Comparison of ENCODE assay signal across 10 mouse cellular contexts in the genomic region with DNA sequence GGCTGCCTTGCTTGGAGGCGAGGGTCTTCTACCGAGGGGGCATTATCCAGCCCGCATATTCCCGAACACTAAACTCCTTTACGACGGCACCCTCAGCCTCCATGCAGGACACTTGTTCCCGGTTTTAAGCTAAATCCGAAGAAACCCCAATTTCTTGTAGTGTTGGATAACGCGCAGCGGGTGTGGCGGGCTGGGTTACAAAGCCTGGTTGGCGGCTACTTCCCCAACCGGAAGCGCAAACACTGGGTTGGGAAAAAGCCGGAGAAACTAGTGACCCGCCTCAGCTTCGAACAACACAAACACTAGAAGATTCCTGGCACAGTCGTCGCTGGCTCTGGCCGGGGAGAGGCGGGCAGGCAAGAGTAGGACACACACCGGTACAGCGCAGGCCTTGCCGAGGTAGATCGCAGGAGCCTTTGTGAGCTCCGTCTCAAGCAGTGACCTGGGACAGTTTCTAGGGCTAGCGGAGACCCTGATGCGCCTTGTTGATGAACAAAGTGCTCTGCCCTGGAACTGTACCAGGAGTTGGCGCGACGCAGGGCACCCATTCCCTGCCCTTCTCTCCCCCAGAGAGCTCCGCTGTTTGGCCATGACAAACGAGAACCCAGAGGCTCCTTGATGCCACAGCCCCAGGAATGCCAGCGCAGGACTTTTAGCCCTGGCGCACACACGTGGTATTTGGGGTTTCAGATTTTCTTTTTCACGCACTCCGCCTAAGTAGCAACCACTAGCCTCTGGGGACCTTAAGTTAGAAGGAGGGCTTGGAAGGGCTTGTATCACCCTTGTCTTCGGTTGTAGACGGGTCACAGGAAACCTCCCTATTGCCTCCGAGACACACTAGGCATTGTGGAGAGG. TPM values are rescaled to one million over a fixed set of nuclear protein-coding genes. Genes with fewer than 3 reads are reported as not detected.
DNase-seq lines count a peak whose midpoint lies in the region; ATAC-seq lines count a peak whose summit lies in the region.
"Had no signal": no experiment of that assay in that cellular context is flagged by ENCODE, and none has a peak within 500 bp of the region (broad histone marks: within the 10 kb centered on the region; RNA-seq: fewer than 3 reads in every experiment).

No protein-coding gene starts in this region.

- peak; percentile 24 for DNase-seq in right cerebral cortex, postnatal 25 days
- no peak for DNase-seq in right cerebral cortex, adult 2 months (ENCODE audit: low spot score in 2 of 2)
- DNase-seq in kidney, postnatal 36 days = peak; percentile 37 to 52
- no peak for DNase-seq in urinary bladder, postnatal 10 days (ENCODE audit: low spot score)
- DNase-seq in adrenal gland, postnatal 25 days = no peak
- no peak for DNase-seq in frontal cortex, postnatal 25 days (ENCODE audit: low spot score in 2 of 2)
- DNase-seq: thymus, postnatal 14 days had no signal

- no peak overlapping the region for H3K27ac ChIP-seq in forebrain, embryonic 13.5 days
- H3K27ac ChIP-seq in stomach, embryonic 15.5 days = no peak overlapping the region
- H3K27ac ChIP-seq: layer of hippocampus, adult 2 months had no signal

- no peaks in the 10 kb centered on the region for H3K9me3 ChIP-seq in forebrain, embryonic 13.5 days (replicated peaks)
- H3K9me3 ChIP-seq in stomach, embryonic 15.5 days = no peaks in the 10 kb centered on the region

- peak overlapping the region; percentile 38 for H3K4me2 ChIP-seq in forebrain, embryonic 13.5 days
- H3K4me2 ChIP-seq in stomach, embryonic 15.5 days = peak overlapping the region; percentile 39

- no peaks in the 10 kb centered on the region for H3K36me3 ChIP-seq in forebrain, embryonic 13.5 days (ENCODE audit: poor library complexity, severe bottlenecking)
- H3K36me3 ChIP-seq in stomach, embryonic 15.5 days = no peaks in the 10 kb centered on the region

- 0 out of 2 replicates have a peak overlapping the region, but pooled peaks have one; percentile 3 for H3K9ac ChIP-seq in forebrain, embryonic 13.5 days
- H3K9ac ChIP-seq in stomach, embryonic 15.5 days = no peak overlapping the region

- peak overlapping the region; percentile 23 for H3K4me3 ChIP-seq in forebrain, embryonic 13.5 days
- H3K4me3 ChIP-seq in stomach, embryonic 15.5 days (replicated peaks) = peak overlapping the region; percentile 10; the same call in 1 of the 2 replicates
- H3K4me3 ChIP-seq: layer of hippocampus, adult 2 months had no signal

- under 1% methylated on average over 42 of the region's 42 CpGs for WGBS in forebrain, embryonic 13.5 days
- whole genome bisulfite sequencing in stomach, embryonic 15.5 days = 3% methylated on average over 42 of the region's 42 CpGs

- H3K4me1 ChIP-seq in forebrain, embryonic 13.5 days = peaks cover 30% of the 10 kb centered on the region
- 0 out of 2 replicates have a peak, but pooled peaks cover 12% of the 10 kb centered on the region for H3K4me1 ChIP-seq in stomach, embryonic 15.5 days

- H3K27me3 ChIP-seq in forebrain, embryonic 13.5 days = peaks cover 88% of the 10 kb centered on the region
- peaks cover 73% of the 10 kb centered on the region for H3K27me3 ChIP-seq in stomach, embryonic 15.5 days (replicated peaks)

- no peak; the same call in 1 of the 2 replicates for ATAC-seq in forebrain, embryonic 13.5 days
- ATAC-seq in stomach, embryonic 15.5 days (ENCODE audit: insufficient read depth, low FRiP score, low read depth) = no peak

RNA-seq across cellular contexts. Expression of gene Sim1, which starts 6.4 kb away (rescaled TPM):
- 2.0 and 7.6 TPM in 2 replicates for polyA plus RNA-seq in forebrain, embryonic 13.5 days (2015; fragmentation: Nextera tagmentation; extraction: Ambion mirVana)
- polyA plus RNA-seq in stomach, embryonic 15.5 days (2015; fragmentation: Nextera tagmentation; extraction: Ambion mirVana) = 0.23 and 0.61 TPM in 2 replicates
- total RNA-seq in adrenal gland, postnatal 25 days (2021) = not detected in 2 replicates
- total RNA-seq: layer of hippocampus, adult 2 months had no signal

Comparison
In these comparisons a context has a peak if more than half of its experiments do, and no peak if none do; other contexts are left out.
1. DNase-seq: peak in right cerebral cortex, postnatal 25 days (single experiment) and kidney, postnatal 36 days (2 of 2); none in right cerebral cortex, adult 2 months (0 of 2), urinary bladder, postnatal 10 days (single experiment), adrenal gland, postnatal 25 days (single experiment) and frontal cortex, postnatal 25 days (0 of 2).